Mouse (Mus musculus) CH12.LX (cell line): ENCODE data around the gene Phf21a. TPM values are rescaled to one million over a fixed set of nuclear protein-coding genes. Genes with fewer than 3 reads are reported as not detected.
A peak's percentile ranks its signal among the peaks of the same experiment; 100 is the strongest.

Source experiments
- DNase-seq: peaks from one replicate; pipeline ENCODE4 v3.0.0-alpha.2; 2013; ENCODE audit errors: extremely low read depth
- H3K27ac ChIP-seq: 2 replicates; pipeline ENCODE4 v1.5.1; 2012; ENCODE audit warnings: low read depth, mild to moderate bottlenecking, control low read depth, moderate library complexity; ENCODE audit not compliant: insufficient read depth
- H3K27me3 ChIP-seq: replicated peaks from 2 replicates; pipeline ENCODE3; 2012; ENCODE audit warnings: inconsistent platforms
- H3K36me3 ChIP-seq, 2 experiments: replicated peaks in 1 of 2; 2 replicates each; pipeline versions ENCODE3 to v1.6.1; 2012; ENCODE audit warnings: inconsistent platforms in 1 of 2, low read length in 1 of 2, mild to moderate bottlenecking in 1 of 2, mixed read lengths in 1 of 2, moderate library complexity in 1 of 2; ENCODE audit not compliant: control insufficient read depth in 1 of 2, insufficient read depth in 1 of 2
- H3K4me1 ChIP-seq, 2 experiments: 2 replicates each; pipeline ENCODE4 v1.6.1; 2012; ENCODE audit warnings: inconsistent platforms in 1 of 2, moderate library complexity in 1 of 2; ENCODE audit not compliant: insufficient read depth in 2 of 2, control insufficient read depth in 1 of 2
- H3K4me2 ChIP-seq: 2 replicates; pipeline ENCODE4 v1.6.1; 2012; ENCODE audit warnings: low read depth, mild to moderate bottlenecking, control low read depth; ENCODE audit not compliant: poor library complexity, insufficient read depth, severe bottlenecking
- H3K4me3 ChIP-seq, 3 experiments: fragments of 150-350 bp in 1 of 3; sonication (generic) in 1 of 3; replicated peaks in 1 of 3; 2 replicates each; pipeline versions ENCODE3 to v1.5.1; 2011 to 2012; ENCODE audit warnings: low read depth in 2 of 3, low read length in 2 of 3, mild to moderate bottlenecking in 2 of 3, moderate library complexity in 2 of 3, control low read depth in 1 of 3, improper control_type of control experiment in 1 of 3, inconsistent platforms in 1 of 3, mixed read lengths in 1 of 3; ENCODE audit not compliant: poor library complexity in 1 of 3
- H3K79me2 ChIP-seq: replicated peaks from 2 replicates; pipeline ENCODE4 v1.6.1; 2012; ENCODE audit warnings: mild to moderate bottlenecking, moderate library complexity; ENCODE audit not compliant: control insufficient read depth, poor library complexity, insufficient read depth, severe bottlenecking; ENCODE audit errors: extremely low read depth
- H3K9ac ChIP-seq: 2 replicates; pipeline ENCODE4 v1.6.1; 2012; ENCODE audit warnings: low read depth, mild to moderate bottlenecking, control low read depth, moderate library complexity; ENCODE audit not compliant: insufficient read depth
- H3K9me3 ChIP-seq: replicated peaks from 2 replicates; pipeline ENCODE3; 2012; ENCODE audit warnings: low read length, inconsistent platforms, mixed read lengths
- BHLHE40 ChIP-seq: IDR thresholded peaks from 2 replicates; pipeline ENCODE4 v1.6.1; 2011; ENCODE audit warnings: mild to moderate bottlenecking, low read depth, low read length, improper control_type of control experiment
- CHD1 ChIP-seq: IDR thresholded peaks from 2 replicates; pipeline ENCODE4 v1.6.1; 2012; ENCODE audit warnings: low read depth, low read length, improper control_type of control experiment, inconsistent platforms
- CHD2 ChIP-seq: IDR thresholded peaks from 2 replicates; pipeline ENCODE4 v1.6.1; 2011; ENCODE audit warnings: low read length, improper control_type of control experiment
- CTCF ChIP-seq, 2 experiments: IDR thresholded peaks in 1 of 2; conservative IDR thresholded peaks in 1 of 2; 2 replicates each; pipeline ENCODE4 v1.5.1; 2011 to 2012; ENCODE audit warnings: low read depth in 2 of 2, low read length in 2 of 2, improper control_type of control experiment in 1 of 2, inconsistent platforms in 1 of 2, mild to moderate bottlenecking in 1 of 2, moderate library complexity in 1 of 2
- E2F4 ChIP-seq: IDR thresholded peaks from 2 replicates; pipeline ENCODE4 v1.6.1; 2011; ENCODE audit warnings: low read depth, low read length, improper control_type of control experiment; ENCODE audit not compliant: insufficient replicate concordance
- ELF1 ChIP-seq: IDR thresholded peaks from 2 replicates; pipeline ENCODE4 v1.6.1; 2014; ENCODE audit warnings: low read depth, mild to moderate bottlenecking, inconsistent platforms, low read length, improper control_type of control experiment
- EP300 ChIP-seq: IDR thresholded peaks from 2 replicates; pipeline ENCODE4 v1.6.1; 2011; ENCODE audit warnings: low read length, improper control_type of control experiment
- ETS1 ChIP-seq: conservative IDR thresholded peaks from 2 replicates; pipeline ENCODE4 v1.6.1; 2012; ENCODE audit warnings: low read depth, mild to moderate bottlenecking, inconsistent platforms, low read length, improper control_type of control experiment, moderate library complexity
- GABPA ChIP-seq: IDR thresholded peaks from 2 replicates; pipeline ENCODE4 v1.6.1; 2012; ENCODE audit warnings: low read depth, low read length, improper control_type of control experiment, inconsistent platforms; ENCODE audit not compliant: insufficient replicate concordance
- HCFC1 ChIP-seq: IDR thresholded peaks from 2 replicates; pipeline ENCODE4 v1.6.1; 2012; ENCODE audit warnings: low read depth, mild to moderate bottlenecking, inconsistent platforms, low read length, improper control_type of control experiment
- IRF4 ChIP-seq: IDR thresholded peaks from 2 replicates; pipeline ENCODE4 v1.6.1; 2014; ENCODE audit warnings: low read depth, mild to moderate bottlenecking, inconsistent platforms, low read length, improper control_type of control experiment
- JUN ChIP-seq: IDR thresholded peaks from 2 replicates; pipeline ENCODE4 v1.6.1; 2011; ENCODE audit warnings: low read depth, mild to moderate bottlenecking, low read length, improper control_type of control experiment, moderate library complexity; ENCODE audit not compliant: insufficient read depth
- JUND ChIP-seq: conservative IDR thresholded peaks from 2 replicates; pipeline ENCODE4 v1.6.1; 2011; ENCODE audit warnings: low read depth, low read length, improper control_type of control experiment
- KAT2A ChIP-seq: IDR thresholded peaks from 2 replicates; pipeline ENCODE4 v1.6.1; 2012; ENCODE audit warnings: low read length, improper control_type of control experiment, inconsistent platforms; ENCODE audit not compliant: insufficient replicate concordance
- MAFK ChIP-seq: IDR thresholded peaks from 2 replicates; pipeline ENCODE4 v1.6.1; 2011; ENCODE audit warnings: low read length, improper control_type of control experiment; ENCODE audit not compliant: insufficient replicate concordance
- MAX ChIP-seq: IDR thresholded peaks from 2 replicates; pipeline ENCODE4 v1.6.1; 2011; ENCODE audit warnings: low read length, improper control_type of control experiment
- MAZ ChIP-seq: IDR thresholded peaks from 2 replicates; pipeline ENCODE4 v1.6.1; 2012; ENCODE audit warnings: low read depth, mild to moderate bottlenecking, inconsistent platforms, low read length, improper control_type of control experiment, moderate library complexity
- MEF2A ChIP-seq: IDR thresholded peaks from 2 replicates; pipeline ENCODE4 v1.6.1; 2014; ENCODE audit warnings: low read depth, mild to moderate bottlenecking, inconsistent platforms, low read length, improper control_type of control experiment, borderline replicate concordance
- MXI1 ChIP-seq: IDR thresholded peaks from 2 replicates; pipeline ENCODE4 v1.6.1; 2011; ENCODE audit warnings: mild to moderate bottlenecking, low read depth, low read length, improper control_type of control experiment
- MYC ChIP-seq: IDR thresholded peaks from 2 replicates; pipeline ENCODE4 v1.6.1; 2011; ENCODE audit warnings: low read depth, mild to moderate bottlenecking, improper control_type of control experiment, low read length
- NELFE ChIP-seq: IDR thresholded peaks from 2 replicates; pipeline ENCODE4 v1.6.1; 2011; ENCODE audit warnings: low read depth, low read length, improper control_type of control experiment
- NRF1 ChIP-seq: IDR thresholded peaks from 2 replicates; pipeline ENCODE4 v1.6.1; 2014; ENCODE audit warnings: low read depth, mild to moderate bottlenecking, inconsistent platforms, low read length, improper control_type of control experiment, moderate library complexity
- PAX5 ChIP-seq: IDR thresholded peaks from 2 replicates; pipeline ENCODE4 v1.6.1; 2012; ENCODE audit warnings: low read length, inconsistent platforms, mixed read lengths
- POLR2A ChIP-seq: IDR thresholded peaks from 2 replicates; pipeline ENCODE4 v1.6.1; 2011; ENCODE audit warnings: low read depth, mild to moderate bottlenecking, improper control_type of control experiment, low read length
- POLR2AphosphoS2 ChIP-seq: IDR thresholded peaks from 2 replicates; pipeline ENCODE4 v1.6.1; 2011; ENCODE audit warnings: low read depth, low read length, improper control_type of control experiment
- RAD21 ChIP-seq: IDR thresholded peaks from 2 replicates; pipeline ENCODE4 v1.6.1; 2011; ENCODE audit warnings: low read depth, mild to moderate bottlenecking, low read length, improper control_type of control experiment, moderate library complexity
- RCOR1 ChIP-seq: conservative IDR thresholded peaks from 2 replicates; pipeline ENCODE4 v1.6.1; 2012; ENCODE audit warnings: low read depth, mild to moderate bottlenecking, inconsistent platforms, low read length, improper control_type of control experiment
- SIN3A ChIP-seq: IDR thresholded peaks from 2 replicates; pipeline ENCODE4 v1.6.1; 2012; ENCODE audit warnings: low read length, improper control_type of control experiment, inconsistent platforms
- SMC3 ChIP-seq: IDR thresholded peaks from 2 replicates; pipeline ENCODE4 v1.6.1; 2011; ENCODE audit warnings: low read depth, low read length, improper control_type of control experiment
- TBP ChIP-seq: conservative IDR thresholded peaks from 2 replicates; pipeline ENCODE4 v1.6.1; 2011; ENCODE audit warnings: low read depth, low read length, improper control_type of control experiment
- TCF12 ChIP-seq: IDR thresholded peaks from 2 replicates; pipeline ENCODE4 v1.6.1; 2014; ENCODE audit warnings: low read depth, mild to moderate bottlenecking, inconsistent platforms, low read length, improper control_type of control experiment
- UBTF ChIP-seq: IDR thresholded peaks from 2 replicates; pipeline ENCODE4 v1.6.1; 2012; ENCODE audit warnings: low read depth, mild to moderate bottlenecking, inconsistent platforms, low read length, improper control_type of control experiment, moderate library complexity
- USF1 ChIP-seq: IDR thresholded peaks from 2 replicates; pipeline ENCODE4 v1.6.1; 2014; ENCODE audit warnings: low read depth, mild to moderate bottlenecking, inconsistent platforms, low read length, improper control_type of control experiment
- USF2 ChIP-seq: conservative IDR thresholded peaks from 2 replicates; pipeline ENCODE4 v1.6.1; 2011; ENCODE audit warnings: low read depth, low read length, improper control_type of control experiment
- ZC3H11A ChIP-seq: IDR thresholded peaks from 2 replicates; pipeline ENCODE4 v1.6.1; 2012; ENCODE audit warnings: low read depth, mild to moderate bottlenecking, inconsistent platforms, low read length, improper control_type of control experiment
- ZKSCAN1 ChIP-seq: IDR thresholded peaks from 2 replicates; pipeline ENCODE4 v1.6.1; 2012; ENCODE audit warnings: low read depth, inconsistent platforms, low read length, improper control_type of control experiment, borderline replicate concordance
- ZMIZ1 ChIP-seq: IDR thresholded peaks from 2 replicates; pipeline ENCODE4 v1.6.1; 2012; ENCODE audit warnings: low read depth, mild to moderate bottlenecking, inconsistent platforms, low read length, improper control_type of control experiment
- ZNF384 ChIP-seq: IDR thresholded peaks from 2 replicates; pipeline ENCODE4 v1.6.1; 2012; ENCODE audit warnings: low read depth, low read length, improper control_type of control experiment, inconsistent platforms
- dilution Hi-C: fragments of 300-500 bp; cut with MboI; formaldehyde crosslinking; loops from 2 replicates; pipeline ENCODE4 v1.14.3; 2020; ENCODE audit warnings: low sequenced_read_pairs; ENCODE audit not compliant: extremely low pct_unique_long_range_greater_than_20kb, extremely low pct_ligation_motif_present
- in situ Hi-C: fragments of 300-500 bp; cut with MboI; formaldehyde crosslinking; loops from 3 replicates; pipeline ENCODE4 v1.14.3; 2019; ENCODE audit warnings: low sequenced_read_pairs, low pct_ligation_motif_present, low pct_unique_long_range_greater_than_20kb, mixed read lengths
- polyA plus RNA-seq: library from polyadenylated mRNA; unstranded; fragments of >175 nt; gene quantifications from 2 replicates; pipeline ENCODE4 v1.2.1, GENCODE M21; 2012; ENCODE audit warnings: low read depth; ENCODE audit not compliant: insufficient read length
- total RNA-seq, 2 experiments: library from RNA; depleted of rRNA; stranded (reverse); fragments of 300-350 nt in 1 of 2; fragments of >200 nt in 1 of 2; gene quantifications; 2 replicates each; pipeline ENCODE4 v1.2.3; 2012 to 2014

Phf21a gene
- total and polyA plus RNA-seq, 3 experiments, result 10.2 to 24.5 (median 12.0) TPM

- TF ChIP-seq RAD21 (no peak), ETS1 (no peak), NRF1 (no peak), USF2 (no peak), ELF1 (peak; percentile 79), SMC3 (no peak), GABPA (no peak), MXI1 (peak; percentile 72; the same call in 1 of the 2 replicates), BHLHE40 (no peak; the same call in 1 of the 2 replicates), MAFK (0 out of 2 replicates have a peak, but pooled peaks have one; percentile 9), JUND (no peak), JUN (no peak), ZNF384 (no peak), IRF4 (no peak; the same call in 1 of the 2 replicates), CHD2 (peak; percentile 40; the same call in 1 of the 2 replicates), MAX (no peak), NELFE (peak; percentile 66), MEF2A (peak; percentile 44; the same call in 1 of the 2 replicates), MYC (no peak), USF1 (no peak), POLR2A (peak; percentile 58), POLR2AphosphoS2 (no peak), PAX5 (no peak), CTCF (conservative IDR thresholded peaks at IDR 0.05 in 1 of 2, IDR thresholded peaks at IDR 0.05 in 1 of 2; ENCODE audit: low read depth in 2 of 2, low read length in 2 of 2) (no peak), E2F4 (no peak), KAT2A (no peak), ZC3H11A (no peak), CHD1 (no peak), HCFC1 (no peak; the same call in 1 of the 2 replicates), ZMIZ1 (no peak), TCF12 (peak; percentile 68), MAZ (no peak; the same call in 1 of the 2 replicates), EP300 (no peak), UBTF (no peak; the same call in 1 of the 2 replicates), TBP (peak; percentile 69; the same call in 1 of the 2 replicates), ZKSCAN1 (no peak), SIN3A (peak; percentile 67; the same call in 1 of the 2 replicates), RCOR1 (peak; percentile 99)
- peak; percentile 85 for DNase-seq
- dilution Hi-C loops, result no loop called here
Observed at GRCm38 (mm10) chr2:92182981-92183501, 90.1 kb downstream of the Phf21a start.

More at GRCm38 (mm10) chr2:92182981-92183501, 90.1 kb downstream of the Phf21a start:
- Histone ChIP-seq H3K4me1 (peaks cover 0 to 6% of the 10 kb centered on the region in 2 experiments; a peak in 1 of 4 replicates), H3K9me3 (no peaks in the 10 kb centered on the region), H3K4me3 (peak overlapping the region; percentile 48 to 75 (median 74)), H3K4me2 (peak overlapping the region; percentile 84), H3K9ac (peak overlapping the region; percentile 99), H3K27me3 (no peaks in the 10 kb centered on the region), H3K27ac (peak overlapping the region; percentile 90), H3K79me2 (peaks cover 18% of the 10 kb centered on the region), H3K36me3 (no peaks in the 10 kb centered on the region)
- in situ Hi-C loops, result no loop called here
